Mouse (Mus musculus): ENCODE measurements around the gene Ifitm2. TPM values are rescaled to one million over a fixed set of nuclear protein-coding genes. Genes with fewer than 3 reads are reported as not detected.

Ifitm2 gene
- total RNA-seq, 4 experiments from 2014 or later = 431 to 671 (median 563) TPM

Other genes with a start within 250 kb of the Ifitm2 start
- gene Cyp2e1, start 192.2 kb downstream of the Ifitm2 start, total RNA-seq (2022) = 100 to 1,000 TPM in 3 of 4 experiments, 10 to 100 TPM in 1; 87.7 to 302 (median 204) TPM
- gene Syce1, start 168.1 kb downstream of the Ifitm2 start, total RNA-seq (2022) = not detected
- 1 to 10 TPM; 3.8 to 8.6 (median 5.7) TPM for gene Zfp941, start 133.8 kb downstream of the Ifitm2 start, total RNA-seq (2022)
- gene Urah, start 121.0 kb downstream of the Ifitm2 start, total RNA-seq (2022) = 1 to 10 TPM in 2 of 4 experiments, under 1 TPM in 1, not detected in 1; 0.73 to 1.8 (median 1.0) TPM
- gene Scgb1c1, start 110.4 kb downstream of the Ifitm2 start, total RNA-seq (2022) = not detected
- gene Odf3, start 108.2 kb downstream of the Ifitm2 start, total RNA-seq (2022) = 1 to 10 TPM in 2 of 4 experiments, under 1 TPM in 1, not detected in 1; 0.23 to 1.3 (median 1.2) TPM
- 1 to 10 TPM in 2 of 4 experiments, not detected in 2; 1.0 to 1.2 TPM for gene Gm45785, start 99.7 kb downstream of the Ifitm2 start, total RNA-seq (2022)
- gene Ric8a, start 99.0 kb downstream of the Ifitm2 start, total RNA-seq (2022) = 10 to 100 TPM; 59.8 to 87.7 (median 75.9) TPM
- gene Bet1l, start 98.4 kb downstream of the Ifitm2 start, total RNA-seq (2022) = 10 to 100 TPM; 37.7 to 53.3 (median 46.1) TPM
- gene Psmd13, start 74.0 kb downstream of the Ifitm2 start, total RNA-seq (2022) = 100 to 1,000 TPM; 113 to 125 (median 116) TPM
- gene Sirt3, start 73.7 kb downstream of the Ifitm2 start, total RNA-seq (2022) = 10 to 100 TPM; 33.4 to 48.7 (median 41.0) TPM
- gene Cox8b, start 55.5 kb downstream of the Ifitm2 start, total RNA-seq (2022) = 100 to 1,000 TPM in 3 of 4 experiments, 10 to 100 TPM in 1; 73.2 to 522 (median 364) TPM
- gene Nlrp6, start 35.1 kb downstream of the Ifitm2 start, total RNA-seq (2022) = 1 to 10 TPM; 1.4 to 4.0 (median 2.9) TPM
- gene Pgghg, start 14.6 kb downstream of the Ifitm2 start, total RNA-seq (2022) = 10 to 100 TPM; 37.1 to 69.0 (median 52.9) TPM
- 1 to 10 TPM; 1.1 to 2.7 (median 1.9) TPM for gene Ifitm5, start 5.7 kb downstream of the Ifitm2 start, total RNA-seq (2022)
- not detected for gene Gm45717, start 50 bp downstream of the Ifitm2 start, total RNA-seq (2022)
- 10 to 100 TPM; 10.6 to 14.0 (median 13.4) TPM for gene Ifitm1, start 11.2 kb upstream of the Ifitm2 start, total RNA-seq (2022)
- 100 to 1,000 TPM; 105 to 128 (median 116) TPM for gene Ifitm3, start 54.8 kb upstream of the Ifitm2 start, total RNA-seq (2022)
- 1 to 10 TPM in 2 of 4 experiments, under 1 TPM in 1, not detected in 1; 0.81 to 1.5 (median 1.2) TPM for gene Ifitm6, start 61.9 kb upstream of the Ifitm2 start, total RNA-seq (2022)
- not detected for gene Gm17387, start 73.1 kb upstream of the Ifitm2 start, total RNA-seq (2022)
- 1 to 10 TPM; 2.0 to 6.1 (median 2.7) TPM for gene B4galnt4, start 105.1 kb upstream of the Ifitm2 start, total RNA-seq (2022)
- 1 to 10 TPM; 1.6 to 3.1 (median 2.1) TPM for gene Pkp3, start 122.2 kb upstream of the Ifitm2 start, total RNA-seq (2022)
- 1 to 10 TPM; 4.2 to 5.8 (median 4.8) TPM for gene Sigirr, start 144.6 kb upstream of the Ifitm2 start, total RNA-seq (2022)
- under 1 TPM in 1 of 4 experiments, not detected in 3; 0.21 TPM for gene Ano9, start 161.8 kb upstream of the Ifitm2 start, total RNA-seq (2022)
- gene Ptdss2, start 166.4 kb upstream of the Ifitm2 start, total RNA-seq (2022) = 10 to 100 TPM; 36.4 to 46.7 (median 43.0) TPM
- 100 to 1,000 TPM; 339 to 382 (median 360) TPM for gene Rnh1, start 216.9 kb upstream of the Ifitm2 start, total RNA-seq (2022)
- 100 to 1,000 TPM in 1 of 4 experiments, 10 to 100 TPM in 3; 80.0 to 105 (median 92.6) TPM for gene Hras, start 238.0 kb upstream of the Ifitm2 start, total RNA-seq (2022)
- 10 to 100 TPM in 1 of 4 experiments, 1 to 10 TPM in 3; 6.6 to 12.1 (median 8.4) TPM for gene Lrrc56, start 238.2 kb upstream of the Ifitm2 start, total RNA-seq (2022)

All from adrenal gland, adult 8-10 months (tissue).